Mouse (Mus musculus) G1E (cell line): ENCODE data around the gene Cfap299. TPM values are rescaled to one million over a fixed set of nuclear protein-coding genes. Genes with fewer than 3 reads are reported as not detected.
"Not testable (repeated sequence)": the region's sequence is repeated elsewhere in the genome, so short reads cannot be mapped to it uniquely, and the experiment has no call there.

Experiments
- ATAC-seq: 2 replicates; pipeline ENCODE4 v1.8.0; 2016; ENCODE audit warnings: mild to moderate bottlenecking; ENCODE audit not compliant: insufficient number of reproducible peaks, poor library complexity, low FRiP score, severe bottlenecking; ENCODE audit errors: extremely low read depth
- DNase-seq: peaks from one replicate; pipeline ENCODE4 v3.0.0; 2012; ENCODE audit warnings: low spot score
- H3K27me3 ChIP-seq: 2 replicates; pipeline ENCODE4 v1.6.1; 2012; ENCODE audit warnings: mild to moderate bottlenecking, low read length, inconsistent platforms; ENCODE audit not compliant: insufficient read depth
- H3K36me3 ChIP-seq: replicated peaks from 2 replicates; pipeline ENCODE3; 2012; ENCODE audit warnings: mild to moderate bottlenecking, inconsistent platforms
- H3K4me1 ChIP-seq: 2 replicates; pipeline ENCODE4 v1.6.1; 2012; ENCODE audit warnings: low read depth, low read length, inconsistent platforms, mixed read lengths; ENCODE audit not compliant: insufficient read depth
- H3K4me3 ChIP-seq: 2 replicates; pipeline ENCODE4 v1.5.1; 2012; ENCODE audit warnings: low read depth, mild to moderate bottlenecking, inconsistent platforms, low read length, moderate library complexity, mixed read lengths
- H3K9me3 ChIP-seq: replicated peaks from 2 replicates; pipeline ENCODE4 v1.6.1; 2012; ENCODE audit warnings: inconsistent platforms
- CTCF ChIP-seq: IDR thresholded peaks from 2 replicates; pipeline ENCODE4 v1.5.1; 2012; ENCODE audit warnings: low read depth, low read length, inconsistent platforms, mixed read lengths
- GATA1 ChIP-seq: IDR thresholded peaks from 2 replicates; pipeline ENCODE4 v1.6.1; 2012; ENCODE audit warnings: borderline replicate concordance, low read length, inconsistent platforms, mixed read lengths
- GATA2 ChIP-seq: IDR thresholded peaks from 2 replicates; pipeline ENCODE4 v1.6.1; 2012; ENCODE audit warnings: low read depth, low read length, inconsistent platforms, borderline replicate concordance
- POLR2AphosphoS5 ChIP-seq: IDR thresholded peaks from 2 replicates; pipeline ENCODE4 v1.6.1; 2012; ENCODE audit warnings: low read depth, low read length, inconsistent platforms; ENCODE audit not compliant: insufficient replicate concordance
- TAL1 ChIP-seq: conservative IDR thresholded peaks from 2 replicates; pipeline ENCODE4 v1.6.1; 2012; ENCODE audit warnings: low read depth, low read length, inconsistent platforms, mixed read lengths
- polyA plus RNA-seq: library from polyadenylated mRNA; stranded (reverse); fragments of >175 nt; gene quantifications from 2 replicates; pipeline ENCODE4 v1.2.3, GENCODE M21; 2012
- total RNA-seq, 2 experiments: library from RNA; stranded (forward) in 1 of 2; stranded (reverse) in 1 of 2; fragments of 200-1000 nt in 1 of 2; fragments of >200 nt in 1 of 2; fragmentation: Nextera tagmentation in 1 of 2; gene quantifications; 2 replicates each; pipeline ENCODE4 v1.2.3; 2014 to 2017

Gene Cfap299
- total and polyA plus RNA-seq, 3 experiments, result not detected

- ATAC-seq (no peak), DNase-seq (no peak)
- Histone ChIP-seq H3K36me3 (no peaks in the 10 kb centered on the region), H3K4me1 (no peaks in the 10 kb centered on the region), H3K9me3 (peaks cover 7% of the 10 kb centered on the region; the same call in 1 of the 2 replicates), H3K4me3 (no peak overlapping the region), H3K27me3 (no peaks in the 10 kb centered on the region)
- TF ChIP-seq POLR2AphosphoS5 (no peak), CTCF (no peak), GATA2 (no peak), TAL1 (no peak), GATA1 (no peak)
Measured at GRCm38 (mm10) chr5:98569029-98569513, 240.0 kb downstream of the Cfap299 start.

GRCm38 (mm10) chr5:98572392-98572791 lies 243.3 kb downstream of the Cfap299 start:
- Histone ChIP-seq H3K4me1 (no peaks in the 10 kb centered on the region), H3K4me3 (no peak overlapping the region)
- no peak for ATAC-seq

GRCm38 (mm10) chr5:98574711-98575470 lies 245.8 kb downstream of the Cfap299 start:
- Histone ChIP-seq H3K9me3 (peaks cover 15% of the 10 kb centered on the region), H3K27me3 (no peaks in the 10 kb centered on the region), H3K4me3 (no peak overlapping the region), H3K36me3 (no peaks in the 10 kb centered on the region), H3K4me1 (no peaks in the 10 kb centered on the region)
- ATAC-seq, result no peak
- DNase-seq, result no peak
- TF ChIP-seq GATA1 (no peak), GATA2 (no peak), CTCF (no peak), TAL1 (no peak), POLR2AphosphoS5 (no peak)

More at GRCm38 (mm10) chr5:98572392-98572791, 243.3 kb downstream of the Cfap299 start:
- no peak for DNase-seq
- Histone ChIP-seq H3K9me3 (peaks cover 10% of the 10 kb centered on the region), H3K27me3 (no peaks in the 10 kb centered on the region), H3K36me3 (no peaks in the 10 kb centered on the region)
- no peak for TF ChIP-seq TAL1
- TF ChIP-seq GATA2, result no peak
- no peak for TF ChIP-seq POLR2AphosphoS5
- TF ChIP-seq GATA1, result no peak
- TF ChIP-seq CTCF, result no peak

GRCm38 (mm10) chr5:98575471-98575834 lies 246.3 kb downstream of the Cfap299 start:
- Histone ChIP-seq H3K36me3 (no peaks in the 10 kb centered on the region), H3K27me3 (no peaks in the 10 kb centered on the region), H3K4me1 (no peaks in the 10 kb centered on the region), H3K4me3 (no peak overlapping the region), H3K9me3 (peaks cover 15% of the 10 kb centered on the region)
- no peak for ATAC-seq
- TF ChIP-seq GATA2, result no peak
- TF ChIP-seq CTCF, result no peak
- no peak for TF ChIP-seq TAL1
- TF ChIP-seq GATA1, result no peak
- no peak for TF ChIP-seq POLR2AphosphoS5
- no peak for DNase-seq

- not testable (repeated sequence) for H3K27me3 ChIP-seq, H3K4me1 ChIP-seq, DNase-seq, ATAC-seq, H3K4me3 ChIP-seq, H3K36me3 ChIP-seq
- H3K9me3 ChIP-seq, result peaks cover 15% of the 10 kb centered on the region
Measured at GRCm38 (mm10) chr5:98576538-98576937, 247.4 kb downstream of the Cfap299 start.

GRCm38 (mm10) chr5:98578398-98578797 lies 249.3 kb downstream of the Cfap299 start:
- peaks cover 13% of the 10 kb centered on the region for H3K9me3 ChIP-seq
- no peak overlapping the region for H3K4me3 ChIP-seq
- H3K4me1 ChIP-seq, result no peaks in the 10 kb centered on the region
- H3K27me3 ChIP-seq, result no peaks in the 10 kb centered on the region
- DNase-seq (no peak), ATAC-seq (no peak)
- no peaks in the 10 kb centered on the region for H3K36me3 ChIP-seq
- TF ChIP-seq GATA2 (no peak), POLR2AphosphoS5 (no peak), CTCF (no peak), TAL1 (no peak), GATA1 (no peak)
